Mouse (Mus musculus): ENCODE results near the gene Dnah8. TPM values are rescaled to one million over a fixed set of nuclear protein-coding genes. Genes with fewer than 3 reads are reported as not detected.

The Dnah8 gene
- polyA plus RNA-seq, 1 experiment = 2.3 TPM

- no peak for TF ChIP-seq POLR2A (IDR thresholded peaks at IDR 0.05; ENCODE audit: borderline replicate concordance, extremely low read depth, insufficient read depth, insufficient read length, poor library complexity, severe bottlenecking)
- no peak for TF ChIP-seq CTCF (IDR thresholded peaks at IDR 0.05; ENCODE audit: borderline replicate concordance, extremely low read depth, insufficient read depth, insufficient read length)
Measured at GRCm38 (mm10) chr17:30732736-30733135, 108.6 kb downstream of the Dnah8 start.

GRCm38 (mm10) chr17:30734770-30735169 is 110.6 kb downstream of the Dnah8 start:
- TF ChIP-seq CTCF (IDR thresholded peaks at IDR 0.05; ENCODE audit: borderline replicate concordance, extremely low read depth, insufficient read depth, insufficient read length) (peak; percentile 2; the same call in 1 of the 2 replicates), POLR2A (IDR thresholded peaks at IDR 0.05; ENCODE audit: borderline replicate concordance, extremely low read depth, insufficient read depth, insufficient read length, poor library complexity, severe bottlenecking) (no peak)
- DNase-seq (ENCODE audit: low read depth) = no peak

More at GRCm38 (mm10) chr17:30732736-30733135, 108.6 kb downstream of the Dnah8 start:
- DNase-seq (ENCODE audit: low read depth) = no peak

GRCm38 (mm10) chr17:30735454-30735853 is 111.3 kb downstream of the Dnah8 start:
- no peak for DNase-seq (ENCODE audit: low read depth)
- no peak for TF ChIP-seq POLR2A (IDR thresholded peaks at IDR 0.05; ENCODE audit: borderline replicate concordance, extremely low read depth, insufficient read depth, insufficient read length, poor library complexity, severe bottlenecking)
- peak; percentile 28; the same call in 1 of the 2 replicates for TF ChIP-seq CTCF (IDR thresholded peaks at IDR 0.05; ENCODE audit: borderline replicate concordance, extremely low read depth, insufficient read depth, insufficient read length)

- peak; percentile 37 for DNase-seq (ENCODE audit: low read depth)
- TF ChIP-seq CTCF (IDR thresholded peaks at IDR 0.05; ENCODE audit: borderline replicate concordance, extremely low read depth, insufficient read depth, insufficient read length) (peak; percentile 66), POLR2A (IDR thresholded peaks at IDR 0.05; ENCODE audit: borderline replicate concordance, extremely low read depth, insufficient read depth, insufficient read length, poor library complexity, severe bottlenecking) (no peak)
Measured at GRCm38 (mm10) chr17:30737797-30738196, 113.6 kb downstream of the Dnah8 start.

- no peak for TF ChIP-seq CTCF (IDR thresholded peaks at IDR 0.05; ENCODE audit: borderline replicate concordance, extremely low read depth, insufficient read depth, insufficient read length)
- no peak for TF ChIP-seq POLR2A (IDR thresholded peaks at IDR 0.05; ENCODE audit: borderline replicate concordance, extremely low read depth, insufficient read depth, insufficient read length, poor library complexity, severe bottlenecking)
- DNase-seq (ENCODE audit: low read depth) = no peak
Measured at GRCm38 (mm10) chr17:30739769-30740168, 115.6 kb downstream of the Dnah8 start.

GRCm38 (mm10) chr17:30743947-30744346 is 119.8 kb downstream of the Dnah8 start:
- no peak for TF ChIP-seq CTCF (IDR thresholded peaks at IDR 0.05; ENCODE audit: borderline replicate concordance, extremely low read depth, insufficient read depth, insufficient read length)
- TF ChIP-seq POLR2A (IDR thresholded peaks at IDR 0.05; ENCODE audit: borderline replicate concordance, extremely low read depth, insufficient read depth, insufficient read length, poor library complexity, severe bottlenecking) = no peak
- DNase-seq (ENCODE audit: low read depth) = no peak

GRCm38 (mm10) chr17:30746056-30747024 is 122.2 kb downstream of the Dnah8 start:
- DNase-seq (ENCODE audit: low read depth) = peak; percentile 78

GRCm38 (mm10) chr17:30749391-30749790 is 125.2 kb downstream of the Dnah8 start:
- no peak for TF ChIP-seq CTCF (IDR thresholded peaks at IDR 0.05; ENCODE audit: borderline replicate concordance, extremely low read depth, insufficient read depth, insufficient read length)
- no peak for TF ChIP-seq POLR2A (IDR thresholded peaks at IDR 0.05; ENCODE audit: borderline replicate concordance, extremely low read depth, insufficient read depth, insufficient read length, poor library complexity, severe bottlenecking)
- no peak for DNase-seq (ENCODE audit: low read depth)

More at GRCm38 (mm10) chr17:30746056-30747024, 122.2 kb downstream of the Dnah8 start:
- TF ChIP-seq POLR2A (IDR thresholded peaks at IDR 0.05; ENCODE audit: borderline replicate concordance, extremely low read depth, insufficient read depth, insufficient read length, poor library complexity, severe bottlenecking) = no peak
- TF ChIP-seq CTCF (IDR thresholded peaks at IDR 0.05; ENCODE audit: borderline replicate concordance, extremely low read depth, insufficient read depth, insufficient read length) = peak; percentile 99

- TF ChIP-seq POLR2A (IDR thresholded peaks at IDR 0.05; ENCODE audit: borderline replicate concordance, extremely low read depth, insufficient read depth, insufficient read length, poor library complexity, severe bottlenecking) = no peak
- TF ChIP-seq CTCF (IDR thresholded peaks at IDR 0.05; ENCODE audit: borderline replicate concordance, extremely low read depth, insufficient read depth, insufficient read length) = no peak
- no peak for DNase-seq (ENCODE audit: low read depth)
Measured at GRCm38 (mm10) chr17:30750269-30750668, 126.1 kb downstream of the Dnah8 start.

GRCm38 (mm10) chr17:30752370-30752818 is 128.2 kb downstream of the Dnah8 start:
- DNase-seq (ENCODE audit: low read depth) = peak; percentile 92
- TF ChIP-seq POLR2A (IDR thresholded peaks at IDR 0.05; ENCODE audit: borderline replicate concordance, extremely low read depth, insufficient read depth, insufficient read length, poor library complexity, severe bottlenecking) (no peak), CTCF (IDR thresholded peaks at IDR 0.05; ENCODE audit: borderline replicate concordance, extremely low read depth, insufficient read depth, insufficient read length) (no peak)

- TF ChIP-seq CTCF (IDR thresholded peaks at IDR 0.05; ENCODE audit: borderline replicate concordance, extremely low read depth, insufficient read depth, insufficient read length) (no peak), POLR2A (IDR thresholded peaks at IDR 0.05; ENCODE audit: borderline replicate concordance, extremely low read depth, insufficient read depth, insufficient read length, poor library complexity, severe bottlenecking) (no peak)
- no peak for DNase-seq (ENCODE audit: low read depth)
Measured at GRCm38 (mm10) chr17:30753201-30753600, 129.0 kb downstream of the Dnah8 start.
